Mouse (Mus musculus) midbrain, embryonic 11.5 days (tissue): ENCODE measurements around the gene Elovl6. TPM values are rescaled to one million over a fixed set of nuclear protein-coding genes. Genes with fewer than 3 reads are reported as not detected.

ENCODE experiments used
- ATAC-seq: fragments of 200-750 bp; cut with Nextera tagmentation; 2 replicates; pipeline ENCODE4 v1.8.0; 2017; ENCODE audit warnings: moderate TSS enrichment, moderate library complexity; ENCODE audit not compliant: low FRiP score
- DNase-seq: peaks from one replicate; pipeline ENCODE4 v3.0.0; 2015; ENCODE audit warnings: low spot score; ENCODE audit errors: missing footprints
- H3K27ac ChIP-seq: fragments of 300-500 bp; sonication (generic); 2 replicates; pipeline ENCODE4 v1.5.1; 2014; ENCODE audit warnings: low read depth, low read length
- H3K27me3 ChIP-seq: fragments of 300-500 bp; sonication (generic); 2 replicates; pipeline ENCODE4 v1.6.1; 2014; ENCODE audit warnings: mild to moderate bottlenecking, low read length, moderate library complexity, mixed read lengths; ENCODE audit not compliant: control insufficient read depth, insufficient read depth
- H3K36me3 ChIP-seq: fragments of 300-500 bp; sonication (generic); 2 replicates; pipeline ENCODE4 v1.6.1; 2014; ENCODE audit warnings: mild to moderate bottlenecking, low read length, moderate library complexity, mixed read lengths; ENCODE audit not compliant: control insufficient read depth, insufficient read depth
- H3K4me1 ChIP-seq: fragments of 300-500 bp; sonication (generic); 2 replicates; pipeline ENCODE4 v1.6.1; 2014; ENCODE audit warnings: low read length; ENCODE audit not compliant: control insufficient read depth, insufficient read depth
- H3K4me2 ChIP-seq: fragments of 300-500 bp; sonication (generic); 2 replicates; pipeline ENCODE4 v1.6.1; 2014; ENCODE audit warnings: mild to moderate bottlenecking, moderate library complexity
- H3K4me3 ChIP-seq: fragments of 300-500 bp; sonication (generic); 2 replicates; pipeline ENCODE4 v1.5.1; 2014; ENCODE audit warnings: low read depth, low read length
- H3K9ac ChIP-seq: fragments of 300-500 bp; sonication (generic); 2 replicates; pipeline ENCODE4 v1.6.1; 2014; ENCODE audit warnings: low read length
- H3K9me3 ChIP-seq: fragments of 300-500 bp; sonication (generic); 2 replicates; pipeline ENCODE4 v1.6.1; 2016; ENCODE audit warnings: low read length; ENCODE audit not compliant: control insufficient read depth
- WGBS: fragments of 180-500 bp; shearing (Covaris S2); extraction: QIAGEN DNeasy Blood & Tissue Kit; methylation state at CpG from one replicate; pipeline ENCODE4 v1.1.7; 2014; 5-methylcytosine and 5-hydroxymethylcytosine counted together
- polyA plus RNA-seq: library from polyadenylated mRNA; unstranded; fragments of >200 nt; fragmentation: Nextera tagmentation; extraction: Ambion mirVana; gene quantifications from 2 replicates; pipeline ENCODE4 v1.2.1, GENCODE M21; 2014

Elovl6 gene
- polyA plus RNA-seq, 1 experiment from 2014 or later, result 40.9 TPM

DNA sequence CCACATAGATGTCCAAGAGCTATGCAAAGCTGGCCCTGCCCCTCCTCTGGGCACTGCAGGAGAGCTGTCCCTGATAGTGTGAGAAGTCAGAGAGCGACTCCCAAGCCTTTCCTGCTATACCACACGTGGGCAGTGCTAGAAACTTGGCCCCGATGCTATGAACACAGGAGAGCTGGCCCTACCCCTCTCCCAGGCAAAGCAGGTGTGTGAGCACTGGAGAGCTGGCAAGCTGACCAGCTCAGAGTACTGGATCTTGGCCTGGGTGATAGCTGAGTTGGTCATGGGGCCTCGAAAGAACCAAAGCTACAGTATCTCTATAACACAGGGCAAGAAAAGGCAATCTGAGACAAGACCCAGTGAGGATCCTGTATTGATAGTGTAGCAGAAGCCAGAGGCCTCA, 124.4 kb downstream of the Elovl6 start:
- H3K4me2 ChIP-seq, result no peak overlapping the region
- ATAC-seq (no peak), DNase-seq (no peak)
- no peaks in the 10 kb centered on the region for H3K4me1 ChIP-seq
- WGBS, result 81% methylated on average over 4 of the region's 4 CpGs
- H3K4me3 ChIP-seq, result no peak overlapping the region
- no peak overlapping the region for H3K27ac ChIP-seq
- no peaks in the 10 kb centered on the region for H3K9me3 ChIP-seq
- no peaks in the 10 kb centered on the region for H3K36me3 ChIP-seq
- H3K9ac ChIP-seq, result no peak overlapping the region
- H3K27me3 ChIP-seq, result no peaks in the 10 kb centered on the region

DNA sequence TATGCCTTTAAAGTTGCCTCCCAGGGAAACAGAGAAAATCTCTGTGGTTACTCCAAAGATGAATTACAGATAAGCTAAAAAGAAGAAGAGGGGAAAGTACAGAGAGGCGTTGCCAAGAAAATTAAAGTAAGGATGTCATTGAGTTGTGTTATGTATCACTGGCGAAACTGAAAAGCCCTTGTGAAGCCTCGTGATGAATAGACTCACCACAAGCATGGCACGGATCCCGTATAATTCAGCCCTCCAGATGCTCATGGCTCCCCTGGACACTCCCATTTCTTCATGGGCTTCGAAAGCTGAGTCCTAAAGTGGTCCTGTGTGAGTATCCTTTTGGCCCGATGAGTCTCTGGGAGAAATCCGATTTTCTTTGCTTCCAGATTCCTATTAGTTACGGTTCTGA, 125.1 kb downstream of the Elovl6 start:
- WGBS, result 91% methylated on average over 9 of the region's 9 CpGs
- H3K4me2 ChIP-seq, result no peak overlapping the region
- H3K4me3 ChIP-seq, result no peak overlapping the region
- no peak overlapping the region for H3K27ac ChIP-seq
- H3K4me1 ChIP-seq, result no peaks in the 10 kb centered on the region
- ATAC-seq (no peak), DNase-seq (no peak)
- no peaks in the 10 kb centered on the region for H3K27me3 ChIP-seq
- H3K9ac ChIP-seq, result no peak overlapping the region
- no peaks in the 10 kb centered on the region for H3K36me3 ChIP-seq
- H3K9me3 ChIP-seq, result no peaks in the 10 kb centered on the region

DNA sequence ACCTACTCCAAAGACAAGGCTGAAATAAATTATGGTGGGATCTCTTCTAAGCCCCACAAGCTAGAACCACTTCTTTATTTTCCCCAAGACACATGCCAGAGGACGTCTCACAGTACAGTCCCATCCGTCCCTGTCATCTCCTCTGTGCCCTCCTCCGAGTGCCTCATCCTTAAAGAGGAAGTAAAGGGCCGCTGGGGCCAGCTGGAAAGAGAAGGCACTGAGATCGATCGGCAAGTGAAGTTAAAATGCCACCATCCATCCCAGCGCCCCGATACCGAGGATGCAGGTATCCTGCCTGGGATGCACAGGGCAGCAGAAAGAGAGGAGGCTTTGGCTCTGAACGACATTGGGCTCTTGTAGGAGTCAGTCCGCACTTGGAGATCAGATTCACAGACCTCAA, 125.6 kb downstream of the Elovl6 start:
- WGBS, result 94% methylated on average over 11 of the region's 11 CpGs
- H3K36me3 ChIP-seq, result no peaks in the 10 kb centered on the region
- H3K4me2 ChIP-seq, result no peak overlapping the region
- H3K9me3 ChIP-seq, result no peaks in the 10 kb centered on the region
- no peak for DNase-seq
- H3K9ac ChIP-seq, result no peak overlapping the region
- no peaks in the 10 kb centered on the region for H3K27me3 ChIP-seq
- no peak overlapping the region for H3K27ac ChIP-seq
- H3K4me1 ChIP-seq, result no peaks in the 10 kb centered on the region
- no peak overlapping the region for H3K4me3 ChIP-seq
- ATAC-seq, result no peak

DNA sequence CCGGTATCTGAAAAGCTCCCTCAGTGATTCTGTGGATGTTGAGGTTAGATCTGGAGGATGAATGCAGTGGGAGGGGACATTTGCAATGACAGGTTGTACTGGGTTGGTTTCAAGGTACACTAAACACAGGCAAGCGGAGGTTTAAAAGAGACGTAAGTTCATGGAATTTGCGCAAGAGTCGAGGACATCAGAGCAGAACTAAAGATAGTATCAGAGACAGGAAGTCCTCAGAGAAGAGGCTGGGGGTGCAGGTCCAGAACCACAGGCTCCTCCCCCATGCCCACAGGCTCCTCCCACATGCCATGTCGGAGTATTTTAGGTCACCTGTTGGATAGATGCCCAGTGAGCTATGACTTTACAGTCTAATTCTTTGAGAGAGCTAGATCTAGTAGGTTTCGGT, 126.6 kb downstream of the Elovl6 start:
- ATAC-seq, result no peak
- no peak for DNase-seq
- 91% methylated on average over 7 of the region's 7 CpGs for WGBS
- Histone ChIP-seq H3K4me2 (no peak overlapping the region), H3K27ac (no peak overlapping the region), H3K9ac (no peak overlapping the region), H3K36me3 (no peaks in the 10 kb centered on the region), H3K27me3 (no peaks in the 10 kb centered on the region), H3K4me3 (no peak overlapping the region), H3K9me3 (no peaks in the 10 kb centered on the region), H3K4me1 (no peaks in the 10 kb centered on the region)

DNA sequence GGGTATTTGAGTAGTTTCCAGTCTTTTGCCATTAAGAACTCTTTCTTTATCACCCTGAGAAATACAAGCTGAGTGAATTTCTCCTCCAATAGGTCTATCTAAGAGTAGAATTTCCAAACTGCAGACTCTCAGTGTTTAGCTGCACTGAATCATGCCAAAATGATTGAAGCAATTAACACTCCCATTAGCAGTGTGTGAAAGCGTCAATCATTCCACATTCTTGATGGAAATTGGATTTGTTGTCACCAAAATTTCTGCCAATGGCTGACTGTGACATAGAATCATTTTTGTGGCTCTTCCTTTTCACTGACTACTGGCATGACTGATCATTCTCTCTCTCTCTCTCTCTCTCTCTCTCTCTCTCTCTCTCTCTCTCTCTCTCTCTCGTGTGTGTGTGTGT, 131.8 kb downstream of the Elovl6 start:
- no peaks in the 10 kb centered on the region for H3K4me1 ChIP-seq
- H3K27me3 ChIP-seq, result no peaks in the 10 kb centered on the region
- DNase-seq (no peak), ATAC-seq (no peak)
- no peak overlapping the region for H3K9ac ChIP-seq
- H3K9me3 ChIP-seq, result no peaks in the 10 kb centered on the region; the same call in 1 of the 2 replicates
- no peak overlapping the region for H3K4me2 ChIP-seq
- WGBS, result 84% methylated on average over 2 of the region's 2 CpGs
- H3K4me3 ChIP-seq, result no peak overlapping the region
- H3K27ac ChIP-seq, result no peak overlapping the region
- no peaks in the 10 kb centered on the region for H3K36me3 ChIP-seq

DNA sequence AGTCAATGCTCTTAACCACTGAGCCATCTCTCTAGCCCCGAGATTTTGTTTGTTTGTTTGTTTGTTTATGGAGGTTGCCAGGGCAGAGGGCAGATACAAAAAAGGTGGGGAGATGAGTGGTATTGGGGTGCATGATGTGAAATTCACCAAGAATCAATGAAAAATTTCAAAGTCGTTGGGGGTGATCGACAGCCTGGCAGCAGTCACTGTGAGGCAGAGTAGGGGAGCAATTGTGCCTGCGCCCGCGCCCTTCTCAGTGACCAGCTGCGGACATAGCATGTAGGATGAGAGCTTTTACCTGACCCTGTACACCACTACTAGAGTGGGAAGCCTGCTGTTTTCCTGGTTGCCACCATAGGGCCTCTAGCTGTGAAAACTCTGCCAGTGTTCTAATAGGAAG, 143.8 kb downstream of the Elovl6 start:
- ATAC-seq, result no peak
- 92% methylated on average over 7 of the region's 7 CpGs for WGBS
- no peaks in the 10 kb centered on the region for H3K9me3 ChIP-seq
- H3K27ac ChIP-seq, result no peak overlapping the region
- H3K9ac ChIP-seq, result no peak overlapping the region
- no peak for DNase-seq
- no peak overlapping the region for H3K4me2 ChIP-seq
- no peaks in the 10 kb centered on the region for H3K36me3 ChIP-seq
- no peaks in the 10 kb centered on the region for H3K4me1 ChIP-seq
- no peaks in the 10 kb centered on the region for H3K27me3 ChIP-seq
- H3K4me3 ChIP-seq, result no peak overlapping the region

DNA sequence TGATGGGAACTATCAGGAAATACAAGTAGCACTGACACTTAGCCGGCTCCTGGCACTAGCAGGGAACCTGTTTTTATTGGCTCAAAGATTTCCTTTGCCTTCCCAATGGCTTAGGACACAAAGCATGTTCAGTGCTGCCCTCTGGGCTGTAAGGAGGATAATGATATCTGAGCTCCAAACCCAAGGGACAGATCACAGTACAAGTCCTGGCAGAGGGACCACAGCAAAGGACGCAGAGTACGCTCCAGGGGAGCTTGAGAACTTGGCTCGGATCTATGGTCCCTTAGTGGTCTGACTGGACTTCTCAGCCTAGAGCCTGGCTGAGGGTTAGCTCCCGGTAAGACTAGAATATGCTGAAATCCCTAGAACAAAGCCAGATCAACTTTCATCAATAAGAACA, 148.1 kb downstream of the Elovl6 start:
- no peaks in the 10 kb centered on the region for H3K4me1 ChIP-seq
- no peak overlapping the region for H3K4me3 ChIP-seq
- no peak overlapping the region for H3K27ac ChIP-seq
- no peaks in the 10 kb centered on the region for H3K27me3 ChIP-seq
- no peaks in the 10 kb centered on the region for H3K36me3 ChIP-seq
- H3K9me3 ChIP-seq, result no peaks in the 10 kb centered on the region
- ATAC-seq, result no peak
- peak; percentile 0 for DNase-seq
- H3K4me2 ChIP-seq, result no peak overlapping the region
- WGBS, result 60% methylated on average over 5 of the region's 5 CpGs
- no peak overlapping the region for H3K9ac ChIP-seq

DNA sequence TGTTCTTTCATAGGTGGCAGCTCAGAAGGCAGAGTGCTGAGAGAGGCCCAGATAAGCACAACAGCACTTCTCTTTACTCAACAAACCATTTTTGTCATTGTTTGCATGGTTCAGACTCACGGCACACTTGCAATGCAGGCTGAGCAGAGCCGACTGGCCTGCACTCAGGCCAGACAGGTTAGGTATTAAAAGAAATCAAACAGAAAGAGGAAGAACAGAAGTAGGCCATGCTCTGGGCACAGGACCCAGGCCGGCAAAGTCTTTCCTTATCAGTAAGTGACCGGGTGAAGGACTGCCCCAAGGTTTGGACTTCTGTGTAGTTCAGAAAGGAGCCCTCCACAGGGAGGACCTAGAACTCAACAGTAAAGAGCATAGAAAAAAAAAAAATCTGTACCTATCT, 149.7 kb downstream of the Elovl6 start:
- DNase-seq (peak; percentile 33), ATAC-seq (no peak)
- Histone ChIP-seq H3K9me3 (no peaks in the 10 kb centered on the region), H3K4me1 (no peaks in the 10 kb centered on the region), H3K36me3 (no peaks in the 10 kb centered on the region), H3K4me2 (no peak overlapping the region), H3K9ac (no peak overlapping the region), H3K27me3 (no peaks in the 10 kb centered on the region), H3K27ac (no peak overlapping the region), H3K4me3 (no peak overlapping the region)
- WGBS, result 86% methylated on average over 4 of the region's 4 CpGs

DNA sequence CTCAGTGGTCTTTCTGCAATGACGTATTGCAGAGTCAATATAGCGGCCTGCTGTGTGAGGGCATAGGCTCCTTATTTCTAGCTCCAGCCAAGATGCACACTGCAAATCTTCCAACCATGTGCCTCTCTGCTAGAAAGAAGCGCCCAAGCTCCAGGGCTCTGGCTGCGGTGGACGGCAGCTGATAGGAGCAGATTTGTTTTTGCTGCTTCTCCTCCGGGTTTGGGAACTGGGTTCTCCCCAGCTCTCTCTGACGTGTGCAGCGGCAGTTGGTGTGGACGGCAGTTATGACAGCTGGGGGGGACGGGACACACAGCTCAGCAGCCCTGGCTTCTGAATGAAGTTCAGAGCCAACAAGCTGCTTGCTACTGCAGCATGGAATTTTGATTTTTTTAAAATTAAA, 150.2 kb downstream of the Elovl6 start:
- H3K9ac ChIP-seq, result no peak overlapping the region
- H3K4me3 ChIP-seq, result no peak overlapping the region
- no peaks in the 10 kb centered on the region for H3K4me1 ChIP-seq
- no peak for DNase-seq
- no peak overlapping the region for H3K27ac ChIP-seq
- no peaks in the 10 kb centered on the region for H3K36me3 ChIP-seq
- no peak overlapping the region for H3K4me2 ChIP-seq
- WGBS, result 90% methylated on average over 10 of the region's 10 CpGs
- no peak for ATAC-seq
- no peaks in the 10 kb centered on the region for H3K27me3 ChIP-seq
- H3K9me3 ChIP-seq, result no peaks in the 10 kb centered on the region
